Mouse (Mus musculus): Measurements from ENCODE around the gene Lrguk.

The Lrguk gene

GRCm38 (mm10) chr6:34028933-34029745, at the start of gene Lrguk:
TSS of gene Lrguk (plus strand) at chr6:34029448.
- peak; percentile 90 to 93 for DNase-seq

GRCm38 (mm10) chr6:33982709-33983108, 46.5 kb upstream of the Lrguk start:
- no peak for DNase-seq

GRCm38 (mm10) chr6:33987132-33987531, 42.1 kb upstream of the Lrguk start:
- DNase-seq: no peak

DNA sequence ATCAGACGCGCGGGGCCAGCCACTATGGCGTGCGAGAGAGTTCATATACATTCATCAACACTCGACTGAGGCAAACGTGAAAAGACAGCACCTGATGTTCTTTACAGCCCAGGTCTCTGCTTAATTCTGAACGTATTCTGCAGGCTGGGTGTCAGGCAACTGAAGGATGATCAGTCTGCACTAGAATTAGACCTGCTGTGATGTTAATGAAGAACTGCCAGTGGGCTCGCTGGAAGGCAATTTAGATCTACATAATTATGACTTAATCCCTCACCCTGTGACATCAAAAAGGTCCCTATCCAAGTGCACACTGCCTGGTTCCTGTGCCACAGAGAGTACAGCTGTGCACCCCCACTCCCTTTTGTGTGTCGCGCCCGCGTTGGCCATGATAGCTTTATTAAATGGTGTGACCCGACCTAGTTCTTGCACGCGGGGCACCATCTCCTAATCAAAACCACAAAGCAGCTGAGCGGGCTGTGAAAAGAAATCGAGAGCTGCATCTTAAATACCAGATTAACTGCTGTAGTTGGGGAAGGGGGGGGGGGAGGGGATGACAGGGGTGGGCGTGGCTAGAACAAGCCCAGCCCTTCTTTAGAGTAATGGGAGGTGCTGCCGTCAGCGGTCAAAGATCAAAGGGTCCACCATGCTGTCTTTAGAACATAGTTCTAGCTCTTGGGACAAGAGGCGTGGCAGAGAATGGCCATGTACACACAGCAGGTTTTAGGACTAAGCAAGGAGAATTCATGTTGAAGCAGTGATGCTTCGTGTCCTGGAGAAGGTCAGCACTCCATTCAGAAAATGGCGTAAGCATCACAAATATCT, 36.8 kb upstream of the Lrguk start:
- no peak for DNase-seq

DNA sequence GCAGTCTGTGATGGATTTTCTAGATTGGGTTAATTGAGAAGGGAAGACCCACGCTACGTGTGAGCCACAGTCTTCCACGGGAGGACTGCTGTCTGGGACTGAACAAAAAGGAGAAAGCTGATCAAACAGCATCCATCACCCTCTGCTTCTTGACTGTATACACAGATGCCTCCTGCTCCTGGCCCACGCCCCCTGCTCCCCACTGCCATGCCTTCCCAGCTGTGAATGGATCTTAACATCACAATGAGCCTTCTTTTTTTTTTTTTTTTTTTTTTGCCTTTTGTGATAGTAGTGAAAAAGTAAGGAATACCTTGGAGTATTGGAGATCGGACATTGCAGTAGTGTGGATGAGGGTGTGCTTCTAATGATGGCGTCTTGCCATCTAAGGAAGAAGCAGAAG, 35.4 kb upstream of the Lrguk start:
- no peak for DNase-seq

DNA sequence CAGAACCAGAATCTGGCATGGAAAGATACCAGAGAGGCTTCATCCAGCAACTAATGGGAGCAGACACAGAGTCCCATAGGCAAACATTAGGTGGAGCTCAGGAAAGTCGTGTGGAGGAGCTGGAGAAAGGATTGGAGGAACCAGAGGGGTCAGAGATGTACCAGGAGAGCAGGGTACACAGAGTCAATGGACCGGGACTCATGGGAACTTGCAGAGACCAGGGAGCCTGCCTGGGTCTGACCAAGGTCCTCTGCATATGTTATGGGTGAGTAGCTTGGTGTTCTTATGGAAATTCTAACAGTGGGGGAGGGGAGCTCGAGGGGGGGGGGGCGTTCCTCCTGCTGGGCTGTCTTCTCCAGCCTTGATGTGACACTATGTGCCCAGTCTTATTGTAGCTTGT, 30.7 kb upstream of the Lrguk start:
- DNase-seq: peak; percentile 18 to 20

- DNase-seq: no peak
Measured at GRCm38 (mm10) chr6:33999530-33999929, 29.7 kb upstream of the Lrguk start.

DNA sequence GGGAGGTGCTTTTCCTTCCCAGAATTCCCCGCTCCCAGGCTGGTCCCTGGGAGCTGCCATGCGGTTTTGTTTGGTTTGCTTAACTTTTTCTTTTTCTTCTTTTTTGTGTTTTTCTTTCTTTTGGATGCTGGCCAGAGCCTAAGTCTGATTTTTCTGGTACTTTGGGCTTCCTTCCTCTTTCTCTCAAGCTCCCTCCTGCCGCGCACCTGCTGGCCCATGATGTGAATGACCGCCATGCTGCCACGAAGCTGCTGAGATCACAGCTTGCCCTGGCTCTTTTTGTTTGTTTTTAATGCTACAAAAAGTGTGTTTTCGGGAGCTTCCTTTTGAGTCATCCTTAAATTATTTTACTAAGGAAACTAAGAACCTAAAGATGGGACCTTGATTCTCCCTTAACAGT, 28.6 kb upstream of the Lrguk start:
- no peak for DNase-seq

DNA sequence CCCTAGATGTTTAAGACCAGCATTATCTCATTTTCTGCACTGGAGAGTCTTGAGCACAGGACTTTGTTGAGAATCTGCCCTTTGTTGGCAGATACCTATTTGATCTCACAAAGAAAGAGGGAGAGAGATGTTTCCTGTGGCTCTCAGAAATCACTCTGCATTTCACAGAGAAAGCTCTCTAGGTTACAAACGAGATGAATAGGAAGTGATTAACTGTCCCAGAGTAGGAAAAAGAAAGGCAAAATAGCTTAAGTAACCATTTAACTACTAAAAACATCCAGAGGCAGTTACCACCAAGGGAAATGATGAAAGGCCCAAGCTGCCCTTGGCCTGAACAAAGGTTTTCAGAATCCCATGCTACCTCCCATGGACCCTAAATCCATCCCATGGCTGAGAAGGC, 26.2 kb upstream of the Lrguk start:
- no peak for DNase-seq

DNA sequence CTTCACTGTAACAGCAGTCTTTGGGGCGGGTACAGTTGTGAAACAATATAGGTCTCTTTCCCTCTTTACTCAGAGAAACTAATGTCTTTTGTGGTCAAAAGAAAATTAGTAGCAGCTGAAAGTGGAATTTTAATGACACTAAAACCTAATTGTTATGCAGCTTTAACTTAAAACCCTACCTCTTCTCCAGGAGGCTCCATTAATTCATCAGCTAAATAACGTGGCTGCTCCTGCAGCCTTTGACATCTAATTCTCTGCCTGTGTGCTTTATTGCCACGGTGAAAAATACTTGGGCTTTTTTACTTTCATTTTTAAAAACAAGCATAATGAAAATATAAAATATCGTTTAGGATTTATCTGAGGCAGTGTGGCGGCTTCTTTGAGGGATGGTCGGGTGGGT, 15.8 kb upstream of the Lrguk start:
- no peak for DNase-seq

DNA sequence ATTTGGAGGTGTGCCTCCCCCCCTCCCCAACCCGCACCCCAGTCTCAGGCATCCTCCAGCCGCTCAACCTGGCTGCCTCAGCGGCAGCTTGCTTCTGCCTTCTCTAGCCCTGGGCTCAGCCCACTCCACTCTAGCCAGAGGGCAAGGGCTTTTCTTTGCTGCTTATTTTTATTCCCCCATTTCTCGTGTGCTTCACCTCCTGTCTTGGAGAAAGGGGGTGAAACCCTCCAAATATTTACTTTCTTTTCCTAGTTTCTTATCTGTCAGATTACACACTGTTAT, 439 bp downstream of the Lrguk start:
- DNase-seq: no peak

DNA sequence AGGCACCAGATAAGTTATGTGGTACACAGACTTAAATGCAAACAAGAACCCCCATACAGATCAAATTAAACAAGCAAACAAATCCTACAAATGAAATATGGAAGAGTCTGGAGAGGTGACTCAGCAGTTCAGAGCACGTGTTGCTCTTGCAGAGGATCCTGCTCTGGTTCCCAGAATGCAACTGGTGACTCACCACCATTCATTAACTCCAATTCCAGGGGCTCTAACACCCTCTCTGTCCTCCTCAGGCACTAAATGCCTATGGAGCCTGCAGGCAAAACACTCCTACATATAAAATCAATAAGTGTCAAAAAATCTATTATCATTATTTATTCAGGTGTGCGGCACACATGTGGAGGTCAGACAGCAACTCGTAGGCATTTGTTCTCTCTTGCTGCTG, 4.8 kb downstream of the Lrguk start:
- DNase-seq: no peak

DNA sequence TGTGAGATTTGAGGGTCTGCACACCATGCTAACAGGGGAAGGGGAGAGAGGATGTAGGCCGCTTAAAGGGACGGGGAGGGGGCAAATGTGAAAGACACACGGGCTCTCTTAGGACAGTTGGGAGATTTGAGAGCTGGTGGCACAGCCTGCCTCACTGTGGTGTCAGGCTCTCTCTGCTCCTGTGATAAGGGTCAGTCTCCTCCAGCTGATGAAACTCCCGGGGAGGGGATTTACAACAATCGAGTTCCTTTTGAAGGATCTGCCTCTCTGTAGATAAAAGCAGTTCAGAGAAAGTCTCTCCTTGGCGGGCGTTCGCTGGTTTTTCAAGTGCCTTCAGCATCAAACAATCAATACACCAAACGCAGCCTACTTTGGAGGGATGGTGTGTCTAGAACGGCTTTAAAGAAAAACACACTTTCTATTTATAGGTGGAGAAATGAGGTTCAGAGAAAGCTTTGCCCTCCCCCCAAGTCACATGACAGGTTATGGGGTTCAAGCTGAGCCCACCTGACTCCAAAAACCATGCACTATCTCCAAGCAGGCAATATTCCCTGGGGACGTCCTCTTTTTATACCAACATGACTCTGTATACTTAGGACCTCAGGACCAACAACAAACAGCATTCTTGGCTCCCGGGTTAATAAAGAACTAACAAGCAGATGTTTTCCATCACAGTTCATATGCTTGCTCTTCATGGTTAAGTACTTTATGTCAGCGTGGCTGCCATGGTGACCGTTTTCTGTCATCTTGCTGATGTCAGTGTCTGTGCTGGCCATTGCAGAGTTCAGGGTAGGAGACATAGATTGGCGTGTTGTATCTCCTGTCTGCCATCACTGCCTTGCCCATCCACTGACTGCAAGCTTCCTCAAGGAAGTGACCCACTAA, 5.6 kb downstream of the Lrguk start:
- peak in 1 of 2 experiments; percentile 6 for DNase-seq

DNA sequence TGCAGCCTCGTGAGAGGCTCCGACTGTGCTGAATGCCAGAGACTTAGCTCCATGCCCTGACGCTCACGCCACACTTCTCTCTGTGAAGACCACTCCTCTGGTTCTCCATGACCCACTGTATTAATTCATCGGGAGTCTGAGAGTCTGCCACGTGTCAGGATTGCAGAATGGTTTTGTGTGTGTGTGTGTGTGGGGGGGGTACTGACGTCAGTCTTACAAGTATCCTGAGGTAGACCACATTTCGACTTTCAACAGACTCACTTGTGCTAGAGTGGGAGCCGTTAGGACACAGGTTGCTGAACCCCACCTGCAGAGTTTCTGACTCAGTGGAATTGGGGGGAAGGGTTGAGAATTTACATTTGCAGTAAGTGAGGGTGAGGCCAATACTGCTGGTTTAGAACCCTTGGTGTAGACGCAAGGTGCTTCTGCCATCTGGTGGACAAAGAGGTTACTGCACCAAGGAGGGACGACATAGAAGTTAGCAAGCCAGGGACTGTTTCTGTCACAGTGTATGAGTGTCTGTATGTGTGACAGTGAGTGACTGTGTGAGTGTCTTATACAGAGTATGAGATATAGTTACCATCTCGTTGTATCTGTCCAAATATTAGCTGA, 11.5 kb downstream of the Lrguk start:
- DNase-seq: peak; percentile 74 to 91

GRCm38 (mm10) chr6:34041589-34042280, 12.5 kb downstream of the Lrguk start:
- DNase-seq: no peak

DNA sequence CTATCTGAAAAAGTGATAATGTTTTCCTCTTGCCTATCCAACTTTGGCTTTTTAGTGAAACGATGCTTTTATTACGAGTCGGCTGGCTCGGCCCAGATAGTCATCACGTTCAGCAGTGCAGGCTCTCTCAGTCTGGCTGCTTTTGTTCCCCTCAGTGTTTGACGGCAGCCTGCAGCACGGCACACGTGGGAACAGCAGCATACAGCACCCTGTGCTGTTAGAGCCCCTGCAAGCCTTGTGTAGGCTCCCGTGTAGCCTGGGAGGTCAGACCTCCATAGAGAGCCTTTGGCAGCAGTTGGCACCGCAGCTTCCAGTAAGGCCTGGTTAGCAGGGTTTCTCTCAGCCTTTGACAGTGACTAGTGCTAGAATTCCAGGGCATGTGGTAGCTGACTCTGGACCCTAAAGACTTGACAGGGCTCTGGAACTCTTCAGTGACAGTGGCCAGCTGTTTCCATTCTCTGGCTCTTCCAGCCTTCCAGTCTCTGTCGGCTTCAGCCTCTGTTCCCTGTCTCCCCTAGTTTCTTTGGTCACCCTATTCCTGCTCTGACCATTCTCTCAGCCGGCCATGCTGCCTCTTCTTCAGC, 15.1 kb downstream of the Lrguk start:
- DNase-seq: peak in 1 of 2 experiments; percentile 35

- no peak for DNase-seq
Measured at GRCm38 (mm10) chr6:34044846-34045540, 15.7 kb downstream of the Lrguk start.

DNA sequence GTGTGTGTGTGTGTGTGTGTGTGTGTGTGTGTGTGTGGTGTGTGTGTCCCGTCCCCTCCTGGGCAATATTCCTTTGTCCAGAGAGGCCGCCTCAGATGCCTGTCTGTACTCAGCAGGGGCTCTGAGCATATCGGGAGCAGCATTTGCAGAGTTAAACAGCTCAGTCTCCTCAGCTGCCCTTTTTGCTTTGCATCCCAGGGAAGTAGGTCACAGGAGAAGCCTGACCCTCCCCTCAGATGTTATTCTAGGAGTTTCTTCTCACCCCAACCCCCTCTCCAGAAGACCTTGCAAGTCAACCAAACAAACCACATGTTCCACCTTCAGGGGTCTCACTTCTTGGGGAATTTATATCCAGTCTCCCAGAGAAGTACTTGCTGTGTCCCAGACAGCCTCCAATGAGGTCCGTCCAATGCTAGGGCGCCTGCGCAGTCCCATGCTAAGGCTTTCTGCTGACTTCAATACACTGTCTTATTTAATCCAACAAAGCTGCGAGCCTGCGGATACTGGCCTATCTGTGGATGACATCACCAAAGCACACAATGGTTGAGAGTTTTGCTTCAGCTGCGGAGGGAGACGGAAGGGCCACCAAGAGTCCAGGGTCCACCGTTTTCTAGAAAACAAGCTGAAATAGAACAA, 17.4 kb downstream of the Lrguk start:
- no peak for DNase-seq

DNA sequence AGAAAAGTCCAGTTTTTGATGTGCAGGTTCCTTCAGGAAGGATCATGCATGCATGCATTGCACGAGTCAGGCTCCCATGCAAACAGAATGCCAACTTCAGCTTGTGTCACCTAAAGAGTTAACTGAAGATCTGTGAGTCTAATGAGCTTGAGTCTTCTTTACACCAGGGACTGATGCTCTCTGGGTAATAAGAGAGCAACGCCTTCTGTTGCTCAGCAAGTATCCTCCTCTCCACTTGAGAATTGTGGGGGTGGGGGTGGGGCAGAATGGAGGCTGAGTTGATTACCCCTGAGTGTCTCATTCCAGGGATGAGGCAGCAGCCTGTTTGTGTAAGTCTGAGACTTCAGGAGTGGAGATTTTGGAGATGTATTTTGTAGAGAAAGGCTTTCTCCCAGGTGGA, 20.2 kb downstream of the Lrguk start:
- no peak for DNase-seq

DNA sequence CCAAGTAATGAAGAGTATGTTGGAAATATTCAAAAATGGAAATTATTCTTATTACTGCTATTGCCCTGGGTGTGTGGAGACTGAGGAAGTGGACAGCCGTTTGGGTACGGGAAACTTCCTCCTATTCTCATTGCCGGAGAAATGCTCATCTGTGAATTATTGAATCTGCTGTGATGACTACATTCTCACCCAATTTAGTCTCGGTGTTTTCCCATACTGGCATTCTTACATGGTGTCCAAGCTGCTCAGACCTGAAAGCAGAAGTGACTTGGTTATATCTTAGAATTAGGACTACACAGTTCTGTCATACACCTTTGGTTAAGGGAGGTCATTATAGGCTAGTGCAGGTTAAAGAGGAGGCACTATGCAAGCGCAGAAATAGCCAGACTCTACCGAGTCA, 30.5 kb downstream of the Lrguk start:
- no peak for DNase-seq

DNA sequence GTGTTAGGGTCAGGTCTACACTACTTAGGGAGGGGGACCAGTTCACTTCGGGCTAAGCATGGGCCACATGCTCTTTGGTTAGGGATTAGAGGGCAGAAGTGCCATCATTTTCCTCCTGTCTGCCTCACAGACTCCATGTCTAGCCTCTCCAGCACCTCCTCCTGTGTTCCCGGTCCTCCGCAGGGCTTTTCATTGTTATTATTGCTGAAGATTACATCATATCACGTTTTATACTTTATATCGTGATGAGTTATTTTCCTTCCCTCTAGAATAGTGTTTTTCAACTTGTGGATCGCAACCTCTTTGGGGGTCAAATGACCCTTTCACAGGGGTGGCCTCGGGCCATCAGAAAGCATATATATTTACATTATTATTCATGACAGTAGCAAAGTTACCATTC, 37.5 kb downstream of the Lrguk start:
- no peak for DNase-seq
